Mouse (Mus musculus) retina, postnatal 1 day (tissue): Measurements from ENCODE around the gene Ptprj.

Experiments used
- DNase-seq: peaks from one replicate; pipeline ENCODE4 v3.0.0-alpha.2; 2012

Gene Ptprj

GRCm38 (mm10) chr2:90580236-90581005 is at the start of gene Ptprj:
Gene Ptprj (minus strand): TSS chr2:90580647.
- DNase-seq, result peak; percentile 83

GRCm38 (mm10) chr2:90629552-90629951 is 49.1 kb upstream of the Ptprj start:
- no peak for DNase-seq

GRCm38 (mm10) chr2:90628261-90628660 is 47.8 kb upstream of the Ptprj start:
- no peak for DNase-seq

GRCm38 (mm10) chr2:90624920-90625319 is 44.5 kb upstream of the Ptprj start:
- peak; percentile 70 for DNase-seq

- peak; percentile 9 for DNase-seq
Observed at GRCm38 (mm10) chr2:90624339-90624738, 43.9 kb upstream of the Ptprj start.

- DNase-seq, result no peak
Observed at GRCm38 (mm10) chr2:90620815-90621214, 40.4 kb upstream of the Ptprj start.

- no peak for DNase-seq
Observed at GRCm38 (mm10) chr2:90619648-90620047, 39.2 kb upstream of the Ptprj start.

- DNase-seq, result no peak
Observed at GRCm38 (mm10) chr2:90614651-90615171, 34.3 kb upstream of the Ptprj start.

GRCm38 (mm10) chr2:90613591-90613990 is 33.1 kb upstream of the Ptprj start:
- no peak for DNase-seq

GRCm38 (mm10) chr2:90613006-90613405 is 32.6 kb upstream of the Ptprj start:
- DNase-seq, result no peak

- no peak for DNase-seq
Observed at GRCm38 (mm10) chr2:90611959-90612571, 31.6 kb upstream of the Ptprj start.

GRCm38 (mm10) chr2:90601056-90601455 is 20.6 kb upstream of the Ptprj start:
- no peak for DNase-seq

GRCm38 (mm10) chr2:90588141-90588540 is 7.7 kb upstream of the Ptprj start:
- no peak for DNase-seq

GRCm38 (mm10) chr2:90584506-90584905 is 4.1 kb upstream of the Ptprj start:
- DNase-seq, result no peak

GRCm38 (mm10) chr2:90583628-90584131 is 3.2 kb upstream of the Ptprj start:
- DNase-seq, result peak; percentile 69

GRCm38 (mm10) chr2:90582814-90583213 is 2.4 kb upstream of the Ptprj start:
- DNase-seq, result no peak

- no peak for DNase-seq
Observed at GRCm38 (mm10) chr2:90582311-90582710, 1.9 kb upstream of the Ptprj start.

- no peak for DNase-seq
Observed at GRCm38 (mm10) chr2:90581796-90582125, 1.3 kb upstream of the Ptprj start.

GRCm38 (mm10) chr2:90581006-90581795 is 754 bp upstream of the Ptprj start:
- DNase-seq, result no peak

- no peak for DNase-seq
Observed at GRCm38 (mm10) chr2:90579728-90580235, 665 bp downstream of the Ptprj start.

- peak; percentile 80 for DNase-seq
Observed at GRCm38 (mm10) chr2:90579038-90579727, 1.3 kb downstream of the Ptprj start.
